Mouse (Mus musculus) cerebellum, adult 2 months (tissue): ENCODE results near the gene Il17f. TPM values are rescaled to one million over a fixed set of nuclear protein-coding genes. Genes with fewer than 3 reads are reported as not detected.
"Not testable (repeated sequence)": the region's sequence is repeated elsewhere in the genome, so short reads cannot be mapped to it uniquely, and the experiment has no call there.

Source experiments
- DNase-seq, 2 experiments: peaks; one replicate each; pipeline ENCODE4 v3.0.0; 2021
- H3K27ac ChIP-seq: fragments of 200-500 bp; 2 replicates; pipeline ENCODE4 v1.5.1; 2012; ENCODE audit warnings: low read length, control low read depth, inconsistent platforms; ENCODE audit not compliant: insufficient read depth
- H3K27me3 ChIP-seq: fragments of 200-500 bp; 2 replicates; pipeline ENCODE4 v1.6.1; 2012; ENCODE audit warnings: inconsistent platforms, mild to moderate bottlenecking, low read length, moderate library complexity; ENCODE audit not compliant: control insufficient read depth, insufficient read depth
- H3K4me1 ChIP-seq: fragments of 200-500 bp; 2 replicates; pipeline ENCODE4 v1.6.1; 2011; ENCODE audit warnings: low read length; ENCODE audit not compliant: control insufficient read depth, insufficient read depth
- H3K4me3 ChIP-seq: fragments of 200-500 bp; replicated peaks from 2 replicates; pipeline ENCODE3; 2011; ENCODE audit warnings: mild to moderate bottlenecking, low read depth, low read length, control low read depth; ENCODE audit not compliant: insufficient read depth
- CTCF ChIP-seq: fragments of 200-500 bp; IDR thresholded peaks from 2 replicates; pipeline ENCODE4 v1.5.1; 2011; ENCODE audit warnings: low read depth, mild to moderate bottlenecking, control low read depth, low read length, moderate library complexity, borderline replicate concordance; ENCODE audit not compliant: insufficient read depth
- POLR2A ChIP-seq: fragments of 200-500 bp; IDR thresholded peaks from 2 replicates; pipeline ENCODE4 v1.6.1; 2011; ENCODE audit warnings: low read length, control low read depth, borderline replicate concordance; ENCODE audit not compliant: insufficient read depth
- WGBS: fragments of 180-500 bp; shearing (Covaris S2); methylation state at CpG from one replicate; pipeline ENCODE4 v1.1.7; 2018; 5-methylcytosine and 5-hydroxymethylcytosine counted together
- polyA plus RNA-seq: library from polyadenylated mRNA; depleted of rRNA; stranded (reverse); fragments of >200 nt; gene quantifications from 2 replicates; pipeline ENCODE4 v1.2.3, GENCODE M21; 2012

The Il17f gene
- polyA plus RNA-seq, 1 experiment: not detected

- TF ChIP-seq CTCF: peak; percentile 43; the same call in 1 of the 2 replicates
- TF ChIP-seq POLR2A: no peak
- Histone ChIP-seq H3K4me3 (no peak overlapping the region), H3K27ac (no peak overlapping the region), H3K4me1 (no peaks in the 10 kb centered on the region), H3K27me3 (no peaks in the 10 kb centered on the region)
- DNase-seq: peak in 1 of 2 experiments; percentile 19
- WGBS: 80% methylated on average over 8 of the region's 8 CpGs
These were observed 11.4 kb upstream of the Il17f start for GRCm38 (mm10) chr1:20801682-20802390.

DNA sequence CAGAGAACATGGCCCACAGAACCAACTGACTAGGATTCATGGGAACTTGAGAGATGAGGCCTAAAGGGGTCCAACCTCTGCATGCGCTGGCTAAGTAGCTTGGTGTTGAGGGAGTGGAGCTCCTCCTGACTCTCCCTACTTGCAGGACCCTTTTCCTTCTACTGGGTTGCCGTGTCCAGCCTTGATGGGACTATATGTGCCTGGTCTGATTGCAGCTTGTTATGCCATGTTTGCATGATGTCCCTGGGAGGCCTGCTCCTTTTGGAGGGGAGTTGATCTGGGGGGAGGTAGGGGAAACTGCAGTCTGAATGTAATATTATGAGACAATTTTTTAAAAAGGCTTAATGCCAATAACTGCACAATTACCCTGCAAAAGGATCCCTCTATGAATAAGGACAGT lies 10.9 kb upstream of the Il17f start:
- Histone ChIP-seq H3K27ac (no peak overlapping the region), H3K4me1 (no peaks in the 10 kb centered on the region), H3K27me3 (no peaks in the 10 kb centered on the region), H3K4me3 (no peak overlapping the region)
- WGBS: 87% methylated on average over 2 of the region's 2 CpGs
- no peak for DNase-seq
- TF ChIP-seq CTCF: no peak
- no peak for TF ChIP-seq POLR2A

- H3K27ac ChIP-seq: no peak overlapping the region
- TF ChIP-seq CTCF (no peak), POLR2A (no peak)
- DNase-seq: no peak
- H3K27me3 ChIP-seq: no peaks in the 10 kb centered on the region
- no peak overlapping the region for H3K4me3 ChIP-seq
- no peaks in the 10 kb centered on the region for H3K4me1 ChIP-seq
- 93% methylated on average over 5 of the region's 5 CpGs for WGBS
These were observed 4.8 kb upstream of the Il17f start for GRCm38 (mm10) chr1:20795178-20795577.

DNA sequence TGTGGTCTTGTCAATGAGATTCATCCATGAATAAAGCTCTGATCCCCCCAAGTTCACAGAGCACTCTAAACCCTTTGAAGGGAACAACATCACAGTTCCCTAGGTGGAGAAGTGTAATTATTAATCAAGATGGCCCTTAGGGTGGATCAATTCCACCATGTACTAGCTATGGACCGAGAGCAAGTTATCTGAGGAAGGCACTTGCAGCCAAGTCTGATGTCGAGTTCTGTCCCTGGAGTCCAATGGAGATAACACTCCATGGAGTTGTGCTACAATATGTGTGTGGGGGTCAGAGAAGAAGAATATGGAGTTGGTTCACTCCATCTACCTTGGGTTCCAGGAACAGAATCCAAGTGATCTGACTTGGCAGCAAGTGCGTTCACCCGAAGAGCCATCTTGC lies 4.3 kb upstream of the Il17f start:
- WGBS: 89% methylated on average over 4 of the region's 4 CpGs

DNA sequence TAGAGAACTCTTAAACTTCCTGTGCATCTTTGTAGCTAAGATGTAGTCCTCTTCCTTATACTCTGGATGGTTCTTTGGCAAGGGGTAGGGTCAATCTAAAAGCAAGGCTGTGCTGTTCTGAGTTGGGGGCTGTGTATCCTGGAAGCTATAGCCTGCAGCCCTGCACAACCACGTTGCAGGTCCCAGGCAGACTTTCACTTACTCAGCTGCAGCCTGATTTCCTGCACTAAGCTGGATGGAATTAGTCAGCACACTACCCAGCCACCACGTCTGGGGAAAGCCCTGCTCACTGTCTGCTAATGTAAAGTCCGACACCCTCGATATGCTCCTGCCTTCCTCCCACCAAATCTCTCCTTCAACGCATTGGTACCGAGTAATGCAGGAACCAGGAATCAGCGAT lies 997 bp upstream of the Il17f start:
- Histone ChIP-seq H3K4me1 (no peaks in the 10 kb centered on the region), H3K27ac (no peak overlapping the region), H3K4me3 (no peak overlapping the region), H3K27me3 (no peaks in the 10 kb centered on the region)
- no peak for DNase-seq
- TF ChIP-seq POLR2A: no peak
- TF ChIP-seq CTCF: no peak
- WGBS: 79% methylated on average over 7 of the region's 7 CpGs

More for the DNA sequence above, 4.3 kb upstream of the Il17f start:
- no peak for DNase-seq
- Histone ChIP-seq H3K27me3 (no peaks in the 10 kb centered on the region), H3K4me1 (no peaks in the 10 kb centered on the region), H3K4me3 (no peak overlapping the region), H3K27ac (no peak overlapping the region)
- no peak for TF ChIP-seq POLR2A
- no peak for TF ChIP-seq CTCF

GRCm38 (mm10) chr1:20788419-20788818 lies 2.0 kb downstream of the Il17f start:
- no peak overlapping the region for H3K27ac ChIP-seq
- TF ChIP-seq POLR2A: no peak
- no peak for TF ChIP-seq CTCF
- H3K4me3 ChIP-seq: no peak overlapping the region
- no peaks in the 10 kb centered on the region for H3K27me3 ChIP-seq
- H3K4me1 ChIP-seq: no peaks in the 10 kb centered on the region
- no peak for DNase-seq
- 42% methylated on average over 10 of the region's 10 CpGs for WGBS

DNA sequence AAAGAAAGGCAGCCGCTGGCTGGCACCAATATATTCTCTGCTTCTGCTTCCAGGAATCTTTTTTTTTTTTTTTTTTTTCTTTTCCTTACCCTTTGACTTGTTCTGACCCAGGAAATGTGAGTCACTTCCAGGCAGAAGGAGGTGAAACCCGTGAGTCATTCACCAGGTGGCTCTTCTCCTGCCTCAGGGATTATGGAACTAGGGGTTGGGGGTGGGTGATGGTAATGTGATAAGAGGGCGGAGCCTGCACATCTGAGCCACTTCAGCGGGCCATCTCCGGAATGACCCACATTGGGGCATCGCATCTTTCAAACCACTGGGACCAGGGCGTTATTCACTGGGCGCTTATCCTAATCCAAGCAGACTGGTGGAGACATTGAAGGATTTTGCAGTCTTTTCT lies 3.4 kb downstream of the Il17f start:
- H3K27me3 ChIP-seq: no peaks in the 10 kb centered on the region
- DNase-seq: no peak
- TF ChIP-seq CTCF: no peak
- no peak for TF ChIP-seq POLR2A
- no peak overlapping the region for H3K27ac ChIP-seq
- no peaks in the 10 kb centered on the region for H3K4me1 ChIP-seq
- WGBS: 70% methylated on average over 8 of the region's 8 CpGs
- H3K4me3 ChIP-seq: no peak overlapping the region

DNA sequence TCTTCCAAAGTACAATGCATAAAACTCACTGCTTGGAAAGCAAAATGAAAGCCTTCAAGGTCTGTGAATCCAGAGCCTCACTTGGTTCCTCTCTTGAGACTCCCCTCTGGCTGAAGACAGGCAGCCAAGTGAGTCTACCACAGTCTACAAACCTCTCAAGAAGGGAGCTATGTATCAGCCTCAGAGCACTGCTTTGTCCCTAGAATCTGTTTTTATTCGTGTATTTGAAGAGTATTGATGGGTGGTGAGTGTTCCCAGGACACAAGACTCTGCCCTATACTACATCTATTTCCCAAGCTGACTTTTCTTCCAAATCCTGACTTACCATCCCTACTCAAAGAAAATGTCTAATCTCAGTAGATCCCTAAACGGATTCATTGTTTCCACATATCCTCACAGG lies 12.1 kb downstream of the Il17f start:
- TF ChIP-seq CTCF (no peak), POLR2A (no peak)
- whole genome bisulfite sequencing: 75% methylated on average over 2 of the region's 2 CpGs
- H3K4me3 ChIP-seq: no peak overlapping the region
- no peaks in the 10 kb centered on the region for H3K4me1 ChIP-seq
- no peaks in the 10 kb centered on the region; the same call in 1 of the 2 replicates for H3K27me3 ChIP-seq
- DNase-seq: no peak
- no peak overlapping the region for H3K27ac ChIP-seq

DNA sequence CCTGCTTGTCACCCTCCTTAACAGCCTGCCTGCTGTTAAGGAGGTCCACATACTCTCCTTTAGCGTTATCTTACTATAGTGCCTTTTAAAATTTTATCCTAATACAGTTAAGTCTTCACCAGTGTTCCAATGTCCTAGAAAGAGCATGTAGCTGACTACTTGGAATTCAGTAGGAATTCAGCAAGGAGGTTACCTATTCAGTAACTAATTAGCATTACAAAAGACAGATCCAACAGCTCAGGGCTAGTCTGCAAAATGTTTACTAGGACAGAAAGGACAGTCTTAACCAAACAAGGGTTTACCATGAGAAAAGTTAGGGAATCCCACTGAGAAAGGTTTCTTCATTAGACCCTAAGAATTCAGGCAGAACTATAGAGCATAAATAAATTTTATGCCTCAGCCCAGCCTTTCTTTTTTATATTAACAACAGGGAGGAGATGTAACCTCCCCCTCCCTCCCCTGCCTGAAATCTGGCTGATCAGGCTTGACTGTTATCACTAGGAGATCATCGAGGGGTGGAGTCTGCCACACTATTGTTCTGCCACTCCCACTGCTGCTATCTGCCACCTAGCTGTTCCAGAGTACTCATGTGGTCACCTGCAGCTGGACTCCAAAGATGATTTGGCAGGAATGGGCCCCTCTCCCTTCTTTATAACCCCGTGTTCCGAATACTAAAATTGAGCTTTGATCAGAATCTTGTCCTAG lies 16.2 kb downstream of the Il17f start:
- 87% methylated on average over 4 of the region's 4 CpGs for WGBS
- H3K4me3 ChIP-seq, H3K4me1 ChIP-seq, H3K27ac ChIP-seq, H3K27me3 ChIP-seq, DNase-seq: not testable (repeated sequence)
